Mouse (Mus musculus): ENCODE data around the gene Dhx37. TPM values are rescaled to one million over a fixed set of nuclear protein-coding genes. Genes with fewer than 3 reads are reported as not detected.
A peak's percentile ranks its signal among the peaks of the same experiment; 100 is the strongest.

Gene Dhx37
- total and polyA plus RNA-seq, 2 experiments from 2014 or later: 8.0 to 27.5 TPM

- DNase-seq (ENCODE audit: low spot score): no peak
- peak overlapping the region; percentile 85; the same call in 1 of the 2 replicates for H3K27ac ChIP-seq
- WGBS: 47% methylated on average over 7 of the region's 7 CpGs
Observed at GRCm38 (mm10) chr5:125476799-125477198, 42.9 kb upstream of the Dhx37 start.

GRCm38 (mm10) chr5:125476286-125476625 lies 42.3 kb upstream of the Dhx37 start:
- Histone ChIP-seq H3K27ac (peak overlapping the region; percentile 85), H3K4me3 (ENCODE audit: low read length) (peak overlapping the region; percentile 74), H3K27me3 (ENCODE audit: insufficient read depth, low read length) (no peaks in the 10 kb centered on the region), H3K4me1 (ENCODE audit: insufficient read depth, low read length) (peaks cover 16% of the 10 kb centered on the region), H3K36me3 (ENCODE audit: insufficient read depth, low read length) (no peaks in the 10 kb centered on the region), H3K9me3 (ENCODE audit: low read length) (no peaks in the 10 kb centered on the region), H3K4me2 (ENCODE audit: low read depth, low read length) (peak overlapping the region; percentile 92), H3K9ac (replicated peaks; ENCODE audit: low read length) (peak overlapping the region; percentile 80)
- ATAC-seq (peak; percentile 66), DNase-seq (ENCODE audit: low spot score) (peak; percentile 53)
- 4% methylated on average over 5 of the region's 5 CpGs for WGBS
- peak; percentile 55 for TF ChIP-seq CTCF (IDR thresholded peaks at IDR 0.05; ENCODE audit: low read depth)

More at GRCm38 (mm10) chr5:125476799-125477198, 42.9 kb upstream of the Dhx37 start:
- H3K4me3 ChIP-seq (ENCODE audit: low read length): peak overlapping the region; percentile 74
- no peaks in the 10 kb centered on the region for H3K27me3 ChIP-seq (ENCODE audit: insufficient read depth, low read length)
- H3K4me1 ChIP-seq (ENCODE audit: insufficient read depth, low read length): peaks cover 16% of the 10 kb centered on the region
- no peak for TF ChIP-seq CTCF (IDR thresholded peaks at IDR 0.05; ENCODE audit: low read depth)
- H3K9ac ChIP-seq (replicated peaks; ENCODE audit: low read length): peak overlapping the region; percentile 80
- no peak for ATAC-seq
- H3K4me2 ChIP-seq (ENCODE audit: low read depth, low read length): peak overlapping the region; percentile 92
- H3K9me3 ChIP-seq (ENCODE audit: low read length): no peaks in the 10 kb centered on the region
- no peaks in the 10 kb centered on the region for H3K36me3 ChIP-seq (ENCODE audit: insufficient read depth, low read length)

GRCm38 (mm10) chr5:125475601-125476285 lies 41.8 kb upstream of the Dhx37 start, which contains the start of gene Aacs:
TSS of gene Aacs (plus strand) at chr5:125475814.
- DNase-seq (ENCODE audit: low spot score) (peak; percentile 98), ATAC-seq (peak; percentile 93)
- peak within 1 kb of the TSS; percentile 92 for H3K4me2 ChIP-seq (ENCODE audit: low read depth, low read length)
- peaks cover 16% of the 10 kb centered on the region for H3K4me1 ChIP-seq (ENCODE audit: insufficient read depth, low read length)
- no peak for TF ChIP-seq CTCF (IDR thresholded peaks at IDR 0.05; ENCODE audit: low read depth)
- H3K9ac ChIP-seq (replicated peaks; ENCODE audit: low read length): peak within 1 kb of the TSS; percentile 80
- peak within 1 kb of the TSS; percentile 74 for H3K4me3 ChIP-seq (ENCODE audit: low read length)
- H3K9me3 ChIP-seq (ENCODE audit: low read length): no peaks in the 10 kb centered on the region
- under 1% methylated on average over 60 of the region's 60 CpGs for WGBS
- no peaks in the 10 kb centered on the region for H3K27me3 ChIP-seq (ENCODE audit: insufficient read depth, low read length)
- H3K27ac ChIP-seq: peak within 1 kb of the TSS; percentile 85
- H3K36me3 ChIP-seq (ENCODE audit: insufficient read depth, low read length): no peaks in the 10 kb centered on the region

- Histone ChIP-seq H3K4me3 (ENCODE audit: low read length) (peak overlapping the region; percentile 74), H3K27me3 (ENCODE audit: insufficient read depth, low read length) (no peaks in the 10 kb centered on the region), H3K4me1 (ENCODE audit: insufficient read depth, low read length) (peaks cover 16% of the 10 kb centered on the region), H3K36me3 (ENCODE audit: insufficient read depth, low read length) (no peaks in the 10 kb centered on the region), H3K9ac (replicated peaks; ENCODE audit: low read length) (peak overlapping the region; percentile 80; the same call in 1 of the 2 replicates), H3K27ac (no peak overlapping the region), H3K9me3 (ENCODE audit: low read length) (no peaks in the 10 kb centered on the region), H3K4me2 (ENCODE audit: low read depth, low read length) (peak overlapping the region; percentile 92)
- TF ChIP-seq CTCF (IDR thresholded peaks at IDR 0.05; ENCODE audit: low read depth): no peak
- ATAC-seq (no peak), DNase-seq (ENCODE audit: low spot score) (no peak)
- 62% methylated on average over 12 of the region's 12 CpGs for WGBS
Observed at GRCm38 (mm10) chr5:125475030-125475429, 41.1 kb upstream of the Dhx37 start.

- TF ChIP-seq CTCF (IDR thresholded peaks at IDR 0.05; ENCODE audit: low read depth): no peak
- no peak for DNase-seq (ENCODE audit: low spot score)
- Histone ChIP-seq H3K9me3 (ENCODE audit: low read length) (no peaks in the 10 kb centered on the region), H3K27ac (no peak overlapping the region), H3K9ac (replicated peaks; ENCODE audit: low read length) (no peak overlapping the region), H3K4me2 (ENCODE audit: low read depth, low read length) (no peak overlapping the region), H3K27me3 (ENCODE audit: insufficient read depth, low read length) (no peaks in the 10 kb centered on the region), H3K4me1 (ENCODE audit: insufficient read depth, low read length) (peaks cover 12% of the 10 kb centered on the region), H3K36me3 (ENCODE audit: insufficient read depth, low read length) (no peaks in the 10 kb centered on the region), H3K4me3 (ENCODE audit: low read length) (no peak overlapping the region)
- 82% methylated on average over 9 of the region's 9 CpGs for WGBS
- no peak for ATAC-seq
Observed at GRCm38 (mm10) chr5:125472796-125473475, 39.0 kb upstream of the Dhx37 start.

GRCm38 (mm10) chr5:125470713-125471112 lies 36.8 kb upstream of the Dhx37 start:
- H3K36me3 ChIP-seq (ENCODE audit: insufficient read depth, low read length): no peaks in the 10 kb centered on the region
- no peaks in the 10 kb centered on the region for H3K4me1 ChIP-seq (ENCODE audit: insufficient read depth, low read length)
- H3K9ac ChIP-seq (replicated peaks; ENCODE audit: low read length): no peak overlapping the region
- DNase-seq (ENCODE audit: low spot score) (no peak), ATAC-seq (no peak)
- no peaks in the 10 kb centered on the region for H3K27me3 ChIP-seq (ENCODE audit: insufficient read depth, low read length)
- no peak overlapping the region for H3K4me3 ChIP-seq (ENCODE audit: low read length)
- WGBS: 71% methylated on average over 4 of the region's 4 CpGs
- H3K27ac ChIP-seq: no peak overlapping the region
- no peak for TF ChIP-seq CTCF (IDR thresholded peaks at IDR 0.05; ENCODE audit: low read depth)
- H3K9me3 ChIP-seq (ENCODE audit: low read length): no peaks in the 10 kb centered on the region
- H3K4me2 ChIP-seq (ENCODE audit: low read depth, low read length): no peak overlapping the region

All from hindbrain, postnatal 0 days (tissue).